Mouse (Mus musculus): Measurements from ENCODE around the gene Usp32. TPM values are rescaled to one million over a fixed set of nuclear protein-coding genes. Genes with fewer than 3 reads are reported as not detected.

The Usp32 gene
- polyA plus RNA-seq (2014; fragmentation: Illumina TruSeq; extraction: RNeasy Lipid Tissue Mini Kit (QIAGEN cat#74804); ENCODE audit: low read depth, low replicate concordance): 12.4 TPM

GRCm38 (mm10) chr11:85139581-85140540 is at the start of gene Usp32:
Gene Usp32 (minus strand): TSS chr11:85140161.

DNA sequence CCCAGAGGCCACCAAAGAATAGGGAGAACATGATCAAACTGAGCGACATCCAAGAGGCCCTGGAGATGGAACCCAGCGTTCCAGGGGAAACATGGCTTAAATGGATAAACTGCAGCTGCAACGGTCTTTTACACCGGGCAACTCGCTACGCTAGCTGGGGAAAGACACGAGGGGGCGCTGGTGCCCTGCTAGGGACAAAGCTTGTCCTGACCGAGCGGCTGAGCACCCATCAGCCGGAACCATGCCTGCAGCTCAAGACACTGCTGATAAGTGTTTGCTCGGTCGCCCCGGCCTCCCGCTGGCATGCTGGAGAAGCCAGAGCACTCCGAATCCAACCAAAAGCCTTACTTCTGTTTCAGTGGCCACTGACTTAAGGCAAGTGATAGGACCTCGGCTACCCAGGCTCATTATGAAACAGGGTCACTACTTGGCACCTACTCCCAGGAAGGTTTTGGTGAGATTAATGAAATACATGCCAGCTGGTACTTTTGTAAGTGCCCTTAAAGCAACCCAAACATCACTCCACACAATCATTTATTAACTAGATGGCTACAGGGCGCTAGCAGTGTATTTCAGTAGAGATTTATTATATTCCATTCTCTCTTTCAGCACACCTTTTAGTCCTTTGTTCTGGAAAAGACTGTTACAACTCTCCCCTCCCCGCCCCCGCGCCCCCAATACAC is 30.2 kb upstream of the Usp32 start, which contains the start of gene 1700125H20Rik:
1700125H20Rik (plus strand) TSS at position 347 of the 683 bp plus-strand sequence.

GRCm38 (mm10) chr11:84957591-84958270 is 182.2 kb downstream of the Usp32 start, which contains the start of gene Car4:
Gene Car4 (plus strand): TSS chr11:84957786.

Other genes with a start within 250 kb of the Usp32 start
- 16.9 TPM for gene Znhit3, start 223.8 kb downstream of the Usp32 start, polyA plus RNA-seq (2014; fragmentation: Illumina TruSeq; extraction: RNeasy Lipid Tissue Mini Kit (QIAGEN cat#74804); ENCODE audit: low read depth, low replicate concordance)
- gene Car4, start 182.4 kb downstream of the Usp32 start, polyA plus RNA-seq (2014; fragmentation: Illumina TruSeq; extraction: RNeasy Lipid Tissue Mini Kit (QIAGEN cat#74804); ENCODE audit: low read depth, low replicate concordance): 31.5 TPM
- gene 1700125H20Rik, start 30.2 kb upstream of the Usp32 start, polyA plus RNA-seq (2014; fragmentation: Illumina TruSeq; extraction: RNeasy Lipid Tissue Mini Kit (QIAGEN cat#74804); ENCODE audit: low read depth, low replicate concordance): not detected
- 13.4 TPM for gene Appbp2, start 95.0 kb upstream of the Usp32 start, polyA plus RNA-seq (2014; fragmentation: Illumina TruSeq; extraction: RNeasy Lipid Tissue Mini Kit (QIAGEN cat#74804); ENCODE audit: low read depth, low replicate concordance)
- 6.9 TPM for gene Ppm1d, start 171.1 kb upstream of the Usp32 start, polyA plus RNA-seq (2014; fragmentation: Illumina TruSeq; extraction: RNeasy Lipid Tissue Mini Kit (QIAGEN cat#74804); ENCODE audit: low read depth, low replicate concordance)
- gene Bcas3, start 213.0 kb upstream of the Usp32 start, polyA plus RNA-seq (2014; fragmentation: Illumina TruSeq; extraction: RNeasy Lipid Tissue Mini Kit (QIAGEN cat#74804); ENCODE audit: low read depth, low replicate concordance): 27.7 TPM

Data from heart, adult 10 weeks (tissue).